Mouse (Mus musculus) frontal cortex, postnatal 14 days (tissue): ENCODE measurements around the gene Camkv.

ENCODE experiments used
- DNase-seq, 2 experiments: peaks; one replicate each; pipeline ENCODE4 v3.0.0; 2022; ENCODE audit warnings: low spot score in 2 of 2

Gene Camkv

DNA sequence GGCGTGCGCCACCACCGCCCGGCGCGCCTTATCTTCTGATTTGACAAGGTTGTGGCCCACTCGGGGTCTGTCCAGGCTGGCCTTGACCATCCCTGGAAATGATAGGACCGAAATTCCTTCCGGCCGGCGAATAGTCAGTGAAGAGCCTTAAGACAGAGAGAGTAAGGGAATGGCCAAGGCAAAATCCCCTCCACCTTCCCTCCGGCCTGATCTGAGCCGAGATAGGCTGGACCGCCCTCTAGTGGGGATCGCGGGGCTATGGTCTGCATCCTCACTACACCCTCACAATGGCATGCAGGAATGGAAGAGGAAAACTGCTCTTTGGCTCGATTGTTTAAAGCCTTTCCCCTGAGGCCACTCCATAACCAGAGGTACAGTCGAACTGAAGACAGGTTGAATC, 50.9 kb downstream of the Camkv start:
- peak in 1 of 2 experiments; percentile 67 for DNase-seq

- DNase-seq, result no peak
Observed at GRCm38 (mm10) chr9:107987950-107988349, 52.5 kb downstream of the Camkv start.

GRCm38 (mm10) chr9:107992197-107992596, 56.7 kb downstream of the Camkv start, which contains the start of gene Cdhr4:
Cdhr4 (plus strand) TSS chr9:107992497.
- DNase-seq, result no peak

DNA sequence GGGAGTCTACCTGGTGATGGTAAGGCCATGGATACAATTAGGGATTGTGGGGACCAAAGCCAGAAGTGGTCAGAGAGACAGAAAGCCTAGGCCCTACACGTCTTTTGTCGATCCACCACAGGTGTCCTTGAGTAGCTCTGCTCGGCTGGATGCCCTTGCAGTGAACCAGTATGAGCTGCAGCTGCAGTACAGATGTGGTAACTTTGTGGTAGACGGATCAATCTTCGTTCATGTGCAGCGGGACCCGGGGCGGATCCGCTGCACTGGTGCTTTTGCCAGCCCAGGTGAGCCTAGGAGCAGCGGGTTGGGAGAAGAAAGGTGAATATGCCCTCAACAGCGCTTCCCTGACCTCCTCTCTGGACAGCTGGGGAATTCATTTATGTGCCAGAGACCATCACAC, 57.5 kb downstream of the Camkv start:
- DNase-seq, result no peak

DNA sequence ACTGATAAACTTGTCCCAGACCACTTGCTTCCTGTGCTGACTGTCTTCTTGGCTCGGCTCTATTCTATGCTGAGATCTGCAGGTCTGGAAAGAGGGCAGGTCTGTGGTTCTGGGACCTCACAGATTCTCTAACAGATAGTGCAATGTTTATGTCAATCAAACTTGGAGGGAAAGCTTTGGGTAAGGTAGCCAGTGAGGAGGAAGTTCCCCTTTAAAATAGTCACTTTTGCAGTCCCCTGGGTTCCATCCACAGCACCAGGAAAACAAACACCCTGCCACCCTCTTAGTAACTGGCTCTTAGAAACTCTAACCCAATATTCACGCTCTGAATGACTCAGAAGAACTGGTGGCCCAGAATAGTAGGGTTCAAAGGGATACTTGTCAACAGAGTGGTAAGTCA, 59.0 kb downstream of the Camkv start:
- DNase-seq, result no peak

- DNase-seq, result no peak
Observed at GRCm38 (mm10) chr9:107995513-107995912, 60.0 kb downstream of the Camkv start.

DNA sequence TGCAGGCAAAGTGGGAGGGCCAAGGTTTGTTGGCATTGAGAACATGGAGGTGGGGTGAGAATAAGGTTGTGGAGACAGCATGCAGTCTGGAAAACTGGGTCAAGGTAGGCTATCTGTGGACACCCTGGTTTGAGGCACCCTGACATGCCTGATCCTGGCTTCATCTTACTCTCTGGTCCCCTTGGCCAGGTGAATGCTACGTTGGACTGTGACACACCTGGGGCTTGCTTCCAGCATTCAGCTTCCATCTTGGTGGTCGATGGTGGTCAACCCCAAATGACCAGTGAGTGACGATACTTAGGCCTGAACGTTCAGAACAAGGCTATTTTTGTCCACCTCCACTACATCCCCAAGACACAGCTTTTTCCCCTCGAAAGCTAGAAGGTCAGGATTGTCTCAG, 60.6 kb downstream of the Camkv start, which contains the start of gene Gm20662:
Gene Gm20662 (plus strand): TSS at position 301 of the 400 bp plus-strand sequence.
- no peak for DNase-seq
